Mouse (Mus musculus) limb, embryonic 12.5 days (tissue): ENCODE results near the gene Rph3al. TPM values are rescaled to one million over a fixed set of nuclear protein-coding genes. Genes with fewer than 3 reads are reported as not detected.

Experiments used
- ATAC-seq: fragments of 200-750 bp; cut with Nextera tagmentation; 2 replicates; pipeline ENCODE4 v1.8.0; 2017; ENCODE audit warnings: low read depth, moderate TSS enrichment; ENCODE audit not compliant: insufficient number of reproducible peaks, insufficient read depth, low FRiP score, low TSS enrichment
- H3K27ac ChIP-seq: fragments of 300-500 bp; sonication (generic); 2 replicates; pipeline ENCODE4 v1.5.1; 2016; ENCODE audit warnings: mild to moderate bottlenecking, moderate library complexity
- H3K27me3 ChIP-seq: fragments of 300-500 bp; sonication (generic); 2 replicates; pipeline ENCODE4 v1.6.1; 2016; ENCODE audit warnings: mild to moderate bottlenecking, moderate library complexity
- H3K36me3 ChIP-seq: fragments of 300-500 bp; sonication (generic); 2 replicates; pipeline ENCODE4 v1.6.1; 2016; ENCODE audit warnings: mild to moderate bottlenecking, moderate library complexity
- H3K4me1 ChIP-seq: fragments of 300-500 bp; sonication (generic); replicated peaks from 2 replicates; pipeline ENCODE4 v1.6.1; 2016
- H3K4me2 ChIP-seq: fragments of 300-500 bp; sonication (generic); 2 replicates; pipeline ENCODE4 v1.6.1; 2016; ENCODE audit warnings: mild to moderate bottlenecking, moderate library complexity
- H3K4me3 ChIP-seq: fragments of 300-500 bp; sonication (generic); replicated peaks from 2 replicates; pipeline ENCODE4 v1.5.1; 2016; ENCODE audit warnings: mild to moderate bottlenecking
- H3K9ac ChIP-seq: fragments of 300-500 bp; sonication (generic); replicated peaks from 2 replicates; pipeline ENCODE4 v1.6.1; 2016; ENCODE audit warnings: mild to moderate bottlenecking, moderate library complexity
- H3K9me3 ChIP-seq: fragments of 300-500 bp; sonication (generic); 2 replicates; pipeline ENCODE4 v1.6.1; 2016; ENCODE audit warnings: mild to moderate bottlenecking, moderate library complexity
- WGBS: fragments of 180-500 bp; shearing (Covaris S2); methylation state at CpG from one replicate; pipeline ENCODE4 v1.1.7; 2016; 5-methylcytosine and 5-hydroxymethylcytosine counted together
- polyA plus RNA-seq: library from polyadenylated mRNA; unstranded; fragments of >200 nt; fragmentation: Nextera tagmentation; extraction: Ambion mirVana; gene quantifications from 2 replicates; pipeline ENCODE4 v1.2.1, GENCODE M21; 2016

The Rph3al gene
- polyA plus RNA-seq, 1 experiment from 2014 or later: 2.3 TPM

- H3K9ac ChIP-seq: no peak overlapping the region
- no peaks in the 10 kb centered on the region for H3K27me3 ChIP-seq
- ATAC-seq: no peak
- H3K9me3 ChIP-seq: no peaks in the 10 kb centered on the region
- no peak overlapping the region for H3K27ac ChIP-seq
- 82% methylated on average over 3 of the region's 3 CpGs for WGBS
- no peak overlapping the region for H3K4me3 ChIP-seq
- no peak overlapping the region for H3K4me2 ChIP-seq
- H3K4me1 ChIP-seq: peaks cover 27% of the 10 kb centered on the region
- no peaks in the 10 kb centered on the region for H3K36me3 ChIP-seq
Measured at GRCm38 (mm10) chr11:75950459-75950858, 12.2 kb upstream of the Rph3al start.

DNA sequence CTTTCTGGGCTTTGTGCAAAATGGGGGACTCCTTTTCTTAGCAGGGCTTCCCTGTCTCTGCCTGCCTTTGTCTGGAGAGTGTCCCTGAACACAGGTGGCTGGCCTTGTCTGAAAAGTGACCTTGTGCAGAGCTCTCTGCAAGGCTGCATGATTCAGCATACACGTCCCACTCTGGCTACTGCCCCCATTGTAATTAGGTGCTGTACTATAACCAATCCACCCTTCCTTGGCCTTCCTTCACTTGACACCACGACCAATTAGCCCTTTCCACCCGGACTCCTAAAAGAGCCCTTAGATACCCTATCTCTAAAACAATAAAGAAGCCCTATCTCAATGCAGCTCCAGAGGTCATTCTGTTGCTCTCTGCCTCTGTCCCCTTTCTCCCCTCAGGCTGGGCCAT is 10.6 kb upstream of the Rph3al start:
- no peaks in the 10 kb centered on the region for H3K27me3 ChIP-seq
- H3K4me2 ChIP-seq: no peak overlapping the region
- no peak overlapping the region for H3K27ac ChIP-seq
- no peaks in the 10 kb centered on the region for H3K9me3 ChIP-seq
- no peak overlapping the region for H3K9ac ChIP-seq
- no peaks in the 10 kb centered on the region for H3K36me3 ChIP-seq
- no peak for ATAC-seq
- 23% methylated on average over 3 of the region's 3 CpGs for WGBS
- H3K4me3 ChIP-seq: no peak overlapping the region
- peaks cover 27% of the 10 kb centered on the region for H3K4me1 ChIP-seq

DNA sequence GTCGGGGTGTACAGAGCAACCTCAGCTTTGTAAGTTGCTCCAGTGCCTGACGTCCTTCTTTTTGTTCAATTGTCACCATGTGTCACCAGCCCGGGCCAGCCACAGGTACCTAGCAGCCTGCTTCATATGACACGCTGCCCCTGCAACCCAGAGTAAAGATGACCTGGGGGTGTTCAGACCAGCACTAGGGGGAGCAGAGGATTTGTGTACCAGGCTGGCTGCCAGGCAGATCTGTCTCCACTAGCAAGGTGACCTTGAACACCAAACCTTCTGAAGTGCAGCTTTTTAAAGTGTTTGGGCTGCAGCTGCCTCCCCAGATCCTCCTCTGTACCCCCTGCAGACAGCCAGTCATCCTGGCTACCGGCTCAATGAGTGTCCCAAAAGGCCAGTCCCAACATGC is 9.0 kb upstream of the Rph3al start:
- peaks cover 27% of the 10 kb centered on the region for H3K4me1 ChIP-seq
- no peaks in the 10 kb centered on the region for H3K36me3 ChIP-seq
- peak overlapping the region; percentile 13; the same call in 1 of the 2 replicates for H3K27ac ChIP-seq
- 27% methylated on average over 5 of the region's 5 CpGs for WGBS
- H3K9ac ChIP-seq: no peak overlapping the region
- no peaks in the 10 kb centered on the region for H3K27me3 ChIP-seq
- peaks cover 6% of the 10 kb centered on the region; the same call in 1 of the 2 replicates for H3K9me3 ChIP-seq
- H3K4me3 ChIP-seq: no peak overlapping the region
- no peak overlapping the region for H3K4me2 ChIP-seq
- no peak for ATAC-seq

- peaks cover 27% of the 10 kb centered on the region for H3K4me1 ChIP-seq
- H3K9me3 ChIP-seq: peaks cover 6% of the 10 kb centered on the region; the same call in 1 of the 2 replicates
- H3K27ac ChIP-seq: no peak overlapping the region
- WGBS: 14% methylated on average over 9 of the region's 9 CpGs
- no peaks in the 10 kb centered on the region for H3K27me3 ChIP-seq
- no peak overlapping the region for H3K4me2 ChIP-seq
- no peak for ATAC-seq
- no peak overlapping the region for H3K4me3 ChIP-seq
- no peaks in the 10 kb centered on the region for H3K36me3 ChIP-seq
- H3K9ac ChIP-seq: no peak overlapping the region; the same call in 1 of the 2 replicates
Measured at GRCm38 (mm10) chr11:75945805-75946450, 7.7 kb upstream of the Rph3al start.

- no peaks in the 10 kb centered on the region for H3K9me3 ChIP-seq
- peak overlapping the region; percentile 21; the same call in 1 of the 2 replicates for H3K4me2 ChIP-seq
- H3K9ac ChIP-seq: peak overlapping the region; percentile 23; the same call in 1 of the 2 replicates
- 0 out of 2 replicates have a peak overlapping the region, but pooled peaks have one; percentile 1 for H3K4me3 ChIP-seq
- WGBS: 26% methylated on average over 6 of the region's 6 CpGs
- H3K4me1 ChIP-seq: peaks cover 32% of the 10 kb centered on the region
- H3K27ac ChIP-seq: peak overlapping the region; percentile 76
- H3K36me3 ChIP-seq: no peaks in the 10 kb centered on the region
- H3K27me3 ChIP-seq: no peaks in the 10 kb centered on the region
- ATAC-seq: peak; percentile 79
Measured at GRCm38 (mm10) chr11:75937370-75937871, 808 bp downstream of the Rph3al start.

GRCm38 (mm10) chr11:75935819-75936430 is 2.3 kb downstream of the Rph3al start:
- Histone ChIP-seq H3K27me3 (0 out of 2 replicates have a peak, but pooled peaks cover 4% of the 10 kb centered on the region), H3K4me2 (no peak overlapping the region), H3K4me3 (no peak overlapping the region), H3K36me3 (no peaks in the 10 kb centered on the region), H3K27ac (0 out of 2 replicates have a peak overlapping the region, but pooled peaks have one; percentile 47), H3K9me3 (no peaks in the 10 kb centered on the region), H3K9ac (no peak overlapping the region), H3K4me1 (peaks cover 38% of the 10 kb centered on the region)
- 63% methylated on average over 7 of the region's 7 CpGs for WGBS
- no peak for ATAC-seq

DNA sequence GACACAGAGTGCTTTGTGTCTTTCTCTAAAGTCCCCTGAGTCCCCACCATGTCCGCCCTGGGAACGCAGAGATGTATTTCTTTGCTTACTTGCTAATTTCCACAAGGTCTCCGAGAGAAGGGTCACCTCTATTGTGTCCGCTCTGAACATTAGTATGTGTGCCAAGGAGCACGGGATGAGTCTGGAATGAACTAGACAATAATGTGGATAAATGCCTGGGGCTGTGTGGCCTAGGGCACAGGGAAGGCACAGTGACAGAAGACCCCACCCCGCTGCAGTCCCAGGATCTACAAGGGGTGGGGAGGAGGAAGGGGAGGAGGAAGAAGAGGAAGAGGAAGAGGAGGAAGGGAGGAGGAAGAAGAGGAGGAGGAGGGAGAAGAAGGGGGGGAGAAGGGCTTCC is 3.8 kb downstream of the Rph3al start:
- Histone ChIP-seq H3K9ac (no peak overlapping the region), H3K27ac (no peak overlapping the region), H3K9me3 (no peaks in the 10 kb centered on the region), H3K36me3 (no peaks in the 10 kb centered on the region), H3K4me1 (peaks cover 36% of the 10 kb centered on the region), H3K27me3 (0 out of 2 replicates have a peak, but pooled peaks cover 4% of the 10 kb centered on the region), H3K4me2 (no peak overlapping the region), H3K4me3 (no peak overlapping the region)
- ATAC-seq: no peak
- 88% methylated on average over 6 of the region's 6 CpGs for WGBS

DNA sequence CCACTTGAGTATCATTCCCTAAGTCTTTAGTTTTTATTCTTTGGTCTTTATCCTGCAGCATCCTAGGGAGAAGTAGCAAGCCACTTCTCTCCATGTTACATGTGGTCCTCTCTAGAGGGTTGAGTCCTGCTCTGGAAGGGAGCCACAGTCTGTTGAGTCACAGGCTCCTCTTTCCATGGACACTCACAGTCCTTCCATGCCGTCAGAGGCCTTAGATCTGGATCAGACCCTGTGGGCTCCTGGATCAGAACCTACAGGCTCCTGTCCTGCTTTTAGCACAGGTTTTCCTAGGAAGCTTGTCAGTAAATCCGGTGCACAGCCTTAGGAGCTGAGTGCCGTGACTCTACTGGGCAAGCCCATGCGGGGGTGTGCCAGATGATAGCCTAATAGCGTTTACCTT is 4.9 kb downstream of the Rph3al start:
- Histone ChIP-seq H3K4me3 (no peak overlapping the region), H3K4me1 (peaks cover 32% of the 10 kb centered on the region), H3K9me3 (no peaks in the 10 kb centered on the region), H3K9ac (no peak overlapping the region), H3K36me3 (no peaks in the 10 kb centered on the region), H3K27ac (no peak overlapping the region), H3K4me2 (no peak overlapping the region), H3K27me3 (0 out of 2 replicates have a peak, but pooled peaks cover 4% of the 10 kb centered on the region)
- WGBS: 82% methylated on average over 5 of the region's 5 CpGs
- ATAC-seq: no peak

DNA sequence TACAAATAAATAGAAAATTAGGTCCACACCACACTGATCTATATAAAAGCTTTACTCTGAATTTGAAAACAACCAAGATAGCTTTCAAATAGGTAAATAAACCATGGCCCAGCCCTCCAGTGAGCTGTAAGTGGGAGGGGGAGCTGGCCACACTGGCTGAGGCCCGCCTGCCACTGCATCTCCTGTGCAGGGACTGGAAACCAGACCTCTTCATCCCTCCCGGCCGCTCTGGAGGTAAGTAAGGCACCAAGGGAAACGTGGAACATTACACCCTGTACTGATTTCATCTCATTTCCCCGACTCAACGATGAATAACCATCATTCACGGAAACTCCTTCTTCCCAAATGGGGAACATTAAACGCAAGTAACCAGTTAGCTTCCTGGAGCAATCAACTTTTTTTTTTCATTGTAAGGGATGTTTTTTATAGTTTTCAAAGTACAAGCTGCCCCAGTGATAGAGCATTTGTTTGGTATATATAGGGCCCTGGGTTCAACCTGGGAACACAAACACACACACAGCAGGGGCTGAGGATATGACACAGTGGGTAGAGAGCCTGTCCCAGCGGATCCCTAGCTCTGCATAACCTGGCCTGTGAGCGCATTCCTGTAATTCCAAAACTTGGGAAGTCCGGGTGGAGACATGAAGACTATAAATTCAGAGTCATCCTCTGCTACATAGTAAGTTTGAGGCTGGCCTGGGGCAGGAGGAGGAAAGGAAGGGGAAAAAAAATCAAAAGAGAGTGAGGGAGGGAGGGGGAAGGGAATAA is 7.1 kb downstream of the Rph3al start:
- no peak overlapping the region for H3K4me3 ChIP-seq

DNA sequence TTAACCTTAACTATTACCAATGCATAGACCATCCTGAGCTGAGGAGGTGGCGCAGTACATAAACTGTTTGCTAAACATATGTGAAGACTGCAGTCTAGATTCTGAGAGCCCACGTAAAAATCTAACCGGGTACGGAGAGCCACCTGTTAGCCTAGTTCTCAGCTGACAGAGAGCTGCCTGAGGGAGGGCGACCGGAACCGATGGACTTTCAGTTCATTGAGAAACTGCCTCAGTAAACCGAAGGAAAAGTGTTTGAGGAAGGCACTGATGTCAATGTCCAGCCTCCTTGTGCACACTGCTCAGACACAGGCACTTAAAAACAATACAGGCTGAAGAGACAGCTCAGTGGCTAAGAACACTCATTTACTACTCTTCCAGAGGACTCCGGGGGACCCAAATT is 8.0 kb downstream of the Rph3al start:
- no peaks in the 10 kb centered on the region for H3K36me3 ChIP-seq
- 73% methylated on average over 9 of the region's 9 CpGs for WGBS
- H3K9ac ChIP-seq: no peak overlapping the region
- 0 out of 2 replicates have a peak, but pooled peaks cover 4% of the 10 kb centered on the region for H3K27me3 ChIP-seq
- H3K4me3 ChIP-seq: no peak overlapping the region
- no peak for ATAC-seq
- H3K9me3 ChIP-seq: no peaks in the 10 kb centered on the region
- no peak overlapping the region for H3K4me2 ChIP-seq
- H3K4me1 ChIP-seq: peaks cover 26% of the 10 kb centered on the region
- H3K27ac ChIP-seq: no peak overlapping the region

More for the DNA sequence above, 7.1 kb downstream of the Rph3al start:
- 25% methylated on average over 11 of the region's 11 CpGs for WGBS
- no peaks in the 10 kb centered on the region for H3K9me3 ChIP-seq
- no peak overlapping the region for H3K27ac ChIP-seq
- H3K4me1 ChIP-seq: peaks cover 24% of the 10 kb centered on the region
- no peak overlapping the region for H3K9ac ChIP-seq
- ATAC-seq: no peak
- H3K4me2 ChIP-seq: no peak overlapping the region
- no peaks in the 10 kb centered on the region for H3K36me3 ChIP-seq
- H3K27me3 ChIP-seq: 0 out of 2 replicates have a peak, but pooled peaks cover 4% of the 10 kb centered on the region

DNA sequence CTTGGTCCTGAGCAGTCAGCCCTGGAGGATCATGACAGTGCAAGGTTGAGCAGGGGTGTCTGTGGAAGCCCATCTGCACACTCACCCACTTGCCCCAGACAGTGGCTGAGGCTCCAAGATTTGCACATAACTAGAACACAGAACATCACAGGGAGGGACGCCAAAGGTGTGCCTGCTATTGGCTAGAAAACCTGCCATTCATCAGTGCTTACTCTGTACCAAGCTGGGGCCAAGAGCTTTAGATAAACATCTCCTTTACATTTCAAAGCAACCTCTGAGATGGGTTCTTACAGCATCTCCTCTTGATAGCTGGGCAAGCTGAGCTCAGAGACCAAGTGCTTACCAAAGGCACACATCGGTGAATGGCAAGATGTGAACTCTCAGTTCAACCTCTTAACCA is 10.3 kb downstream of the Rph3al start:
- Histone ChIP-seq H3K27me3 (0 out of 2 replicates have a peak, but pooled peaks cover 4% of the 10 kb centered on the region), H3K9ac (no peak overlapping the region), H3K36me3 (no peaks in the 10 kb centered on the region), H3K4me3 (no peak overlapping the region), H3K4me2 (no peak overlapping the region), H3K27ac (no peak overlapping the region), H3K9me3 (no peaks in the 10 kb centered on the region), H3K4me1 (peaks cover 28% of the 10 kb centered on the region)
- no peak for ATAC-seq
- WGBS: 79% methylated on average over 2 of the region's 2 CpGs
